Mouse (Mus musculus): ENCODE measurements at regions not wholly inside any gene's neighbourhood (a gene's known extent, or its start where the extent isn't known, plus 50 kb on each side); places are given as distances from the start of the nearest gene placed in this dataset.
A peak's percentile ranks its signal among the peaks of the same experiment; 100 is the strongest.

GRCm38 (mm10) chr12:112378482-112379243 lies 110.6 kb upstream of the A530016L24Rik start:
- DNase-seq = no peak

GRCm38 (mm10) chr12:112387836-112388235 lies 101.4 kb upstream of the A530016L24Rik start:
- DNase-seq = no peak

DNA sequence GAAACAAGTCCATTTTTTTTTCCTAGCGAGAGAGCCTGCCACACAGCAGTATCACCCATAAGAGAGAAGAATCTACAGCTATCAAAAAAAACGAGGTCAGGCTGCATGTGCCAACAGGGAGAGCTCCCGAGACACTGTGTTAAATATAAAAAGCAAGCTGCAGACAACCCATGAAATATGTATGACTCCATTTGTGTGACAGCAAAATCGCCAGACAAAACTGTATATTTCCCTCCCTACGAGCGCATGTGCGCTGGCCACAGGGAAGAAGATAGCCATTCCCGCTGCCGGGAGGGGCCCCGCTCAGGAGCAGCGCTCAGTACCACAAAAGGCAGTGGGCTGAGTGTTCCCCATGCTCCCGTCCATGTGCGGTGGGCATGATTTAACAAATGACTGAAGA lies 93.3 kb upstream of the A530016L24Rik start:
- DNase-seq = no peak

DNA sequence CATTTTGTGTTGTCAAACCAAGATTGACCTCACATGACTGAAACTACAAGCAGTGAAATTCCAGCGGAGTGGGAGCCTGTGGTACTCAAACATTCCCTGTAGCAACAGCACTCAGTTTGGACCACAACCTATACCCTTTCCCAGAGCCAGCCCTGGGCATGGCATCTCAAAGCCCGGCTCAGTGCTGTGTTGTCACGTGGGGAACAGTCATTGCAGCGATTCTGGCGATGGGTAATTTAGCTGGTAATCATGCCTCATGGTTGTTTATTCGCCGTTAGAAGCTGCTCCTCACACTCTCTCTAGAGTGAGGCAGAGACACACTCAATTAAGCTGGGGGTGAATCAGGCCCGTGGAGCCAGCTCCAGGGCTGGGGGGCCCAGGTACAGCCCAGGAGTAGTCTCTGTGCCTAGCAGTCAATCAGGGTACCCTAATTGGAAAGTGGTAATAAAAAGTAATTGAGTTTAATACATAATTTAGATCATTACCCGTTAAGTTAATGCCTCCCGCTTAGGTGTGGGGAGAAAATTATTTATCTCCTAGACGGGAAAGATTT lies 85.5 kb upstream of the A530016L24Rik start:
- no peak for DNase-seq

DNA sequence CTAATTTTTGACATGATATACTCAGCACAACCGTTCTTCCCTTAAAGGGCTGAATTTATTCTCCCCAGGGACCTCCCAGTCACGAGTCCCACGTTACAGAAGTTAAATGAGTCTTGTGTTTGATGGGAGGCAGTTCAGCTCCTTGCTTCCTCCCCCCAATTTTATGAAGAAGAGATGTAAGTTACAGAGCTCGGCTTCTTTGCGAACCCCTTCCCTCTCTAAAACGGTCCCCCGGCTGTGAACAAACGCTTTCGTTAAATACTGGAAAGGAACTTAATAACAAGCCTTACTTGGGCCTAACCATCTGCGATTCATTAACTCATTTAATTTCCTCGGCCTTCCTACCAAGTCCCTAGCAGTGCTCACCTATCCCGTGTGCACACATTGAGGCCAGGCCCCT lies 84.9 kb upstream of the A530016L24Rik start:
- no peak for DNase-seq

GRCm38 (mm10) chr12:112405781-112406213 lies 83.5 kb upstream of the A530016L24Rik start:
- no peak for DNase-seq

- peak in 1 of 2 experiments; percentile 21 for DNase-seq
These were observed 77.5 kb upstream of the A530016L24Rik start for GRCm38 (mm10) chr12:112411612-112412350.

DNA sequence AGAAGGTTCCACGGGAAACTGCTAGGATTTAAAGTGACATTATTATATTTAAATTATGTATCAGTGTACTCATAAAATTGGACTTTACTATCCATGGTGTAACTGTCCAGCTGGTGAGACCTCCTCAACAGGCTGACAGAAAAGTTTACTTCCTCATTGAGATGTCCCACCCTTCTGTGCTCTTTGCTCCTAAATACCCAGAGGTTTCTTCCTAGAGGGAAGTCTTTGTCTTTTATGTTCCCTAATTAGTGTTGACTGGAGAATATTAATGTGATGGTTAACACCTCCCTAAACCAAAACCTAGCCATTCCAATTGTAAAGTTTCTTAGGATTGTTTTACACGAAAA lies 76.9 kb upstream of the A530016L24Rik start:
- DNase-seq = no peak

DNA sequence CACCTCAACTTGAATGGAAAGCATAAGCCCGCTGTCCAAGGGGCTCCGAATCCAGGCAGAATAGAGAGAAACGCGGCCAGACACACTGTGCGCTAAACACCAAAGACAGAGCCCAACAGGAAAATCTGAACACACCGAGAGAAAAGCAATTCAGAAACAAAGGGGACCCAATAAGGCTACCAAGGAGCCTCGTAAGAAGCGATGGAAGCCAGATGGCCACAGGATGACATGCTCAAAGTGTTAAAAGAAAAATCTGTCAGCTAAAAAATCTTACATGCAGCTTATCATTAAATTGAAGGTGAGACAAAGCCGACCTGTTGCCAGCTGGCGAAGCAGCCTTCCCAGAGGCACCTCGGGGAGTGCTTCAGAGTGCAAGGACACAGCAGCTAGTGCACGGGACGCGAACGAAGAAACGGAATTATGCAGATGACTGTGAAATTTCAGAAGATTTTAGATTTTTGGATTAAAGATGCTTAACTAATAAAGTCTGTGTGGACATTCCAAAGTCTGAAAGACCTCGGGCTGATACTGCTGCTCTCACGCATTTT lies 73.2 kb upstream of the A530016L24Rik start:
- no peak for DNase-seq

- DNase-seq = no peak
These were observed 72.7 kb upstream of the A530016L24Rik start for GRCm38 (mm10) chr12:112416537-112416936.

DNA sequence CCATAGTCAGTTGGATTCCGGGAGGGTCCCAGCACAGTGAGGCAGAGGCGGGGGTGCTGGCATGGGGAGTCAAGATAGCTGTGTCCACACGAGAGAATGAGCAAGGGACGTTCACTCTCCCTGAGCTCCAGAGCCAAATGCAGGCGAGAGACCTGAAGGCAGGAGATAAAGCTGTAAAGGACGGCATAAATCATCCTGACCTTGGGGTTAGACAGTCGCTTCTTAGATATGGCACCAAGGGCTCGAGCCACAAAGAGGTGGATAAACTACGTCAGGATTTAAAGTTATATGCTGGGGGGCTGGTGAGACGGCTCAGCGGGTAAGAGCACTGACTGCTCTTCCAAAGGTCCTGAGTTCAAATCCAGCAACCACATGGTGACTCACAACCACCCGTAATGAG lies 70.6 kb upstream of the A530016L24Rik start:
- no peak for DNase-seq

GRCm38 (mm10) chr12:112422177-112422576 lies 67.1 kb upstream of the A530016L24Rik start:
- DNase-seq = no peak

- no peak for DNase-seq
These were observed 65.1 kb upstream of the A530016L24Rik start for GRCm38 (mm10) chr12:112424150-112424549.

DNA sequence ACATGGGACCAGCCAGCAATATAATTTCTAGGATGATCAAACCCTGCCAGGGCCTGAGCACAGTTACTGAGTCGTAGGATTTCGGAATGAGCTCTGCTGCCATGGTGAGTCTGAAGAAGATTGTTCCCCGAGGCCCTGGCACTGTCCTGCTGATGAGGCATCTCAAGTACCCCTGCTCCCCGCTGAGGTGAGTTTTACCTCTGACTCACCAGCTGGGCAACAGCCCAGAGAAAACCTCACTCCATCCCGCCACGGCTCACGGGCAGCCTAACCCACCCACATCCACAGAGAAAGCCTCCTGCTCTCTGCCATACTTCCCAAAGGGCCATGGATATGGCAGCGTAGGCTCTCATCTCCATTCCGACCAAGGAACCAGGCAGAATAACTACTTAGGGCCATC lies 62.6 kb upstream of the A530016L24Rik start:
- DNase-seq = no peak

DNA sequence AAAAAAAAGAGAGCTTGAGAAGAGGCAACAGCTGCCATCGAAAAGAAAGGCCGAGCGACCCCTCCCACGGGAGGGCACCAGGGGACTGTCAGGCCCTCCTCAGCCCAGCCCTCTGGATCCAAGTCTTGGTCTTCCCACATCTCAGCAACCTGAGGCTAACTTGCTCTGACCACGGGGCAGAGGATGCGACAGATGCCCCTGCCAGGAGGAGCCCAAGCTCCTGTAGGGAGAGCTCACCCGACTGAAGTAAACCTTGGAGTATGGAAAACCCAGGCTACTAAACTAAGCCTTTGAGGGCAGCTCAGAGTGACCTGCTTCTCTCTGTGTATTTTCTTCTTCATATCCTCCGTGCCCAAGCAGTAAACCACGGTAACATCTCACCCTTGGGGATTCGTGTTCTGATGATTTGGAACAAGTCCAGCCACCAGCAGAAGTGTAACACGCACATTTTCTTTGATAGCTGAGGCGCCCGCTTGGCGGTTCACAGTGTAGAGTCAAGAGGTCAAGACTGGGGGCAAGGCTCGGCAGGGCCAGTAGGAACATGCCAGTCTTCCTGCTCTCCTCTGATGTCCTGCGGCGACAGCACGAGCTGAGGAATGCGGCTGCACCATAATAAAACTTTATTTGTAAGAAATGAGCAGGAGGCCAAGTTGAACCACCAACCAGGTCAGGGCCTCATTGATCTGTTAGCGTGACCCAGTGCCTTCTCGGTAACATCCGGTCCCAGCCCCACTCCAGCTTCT lies 59.0 kb upstream of the A530016L24Rik start:
- DNase-seq = no peak

GRCm38 (mm10) chr12:112433315-112433714 lies 55.9 kb upstream of the A530016L24Rik start:
- no peak for DNase-seq

DNA sequence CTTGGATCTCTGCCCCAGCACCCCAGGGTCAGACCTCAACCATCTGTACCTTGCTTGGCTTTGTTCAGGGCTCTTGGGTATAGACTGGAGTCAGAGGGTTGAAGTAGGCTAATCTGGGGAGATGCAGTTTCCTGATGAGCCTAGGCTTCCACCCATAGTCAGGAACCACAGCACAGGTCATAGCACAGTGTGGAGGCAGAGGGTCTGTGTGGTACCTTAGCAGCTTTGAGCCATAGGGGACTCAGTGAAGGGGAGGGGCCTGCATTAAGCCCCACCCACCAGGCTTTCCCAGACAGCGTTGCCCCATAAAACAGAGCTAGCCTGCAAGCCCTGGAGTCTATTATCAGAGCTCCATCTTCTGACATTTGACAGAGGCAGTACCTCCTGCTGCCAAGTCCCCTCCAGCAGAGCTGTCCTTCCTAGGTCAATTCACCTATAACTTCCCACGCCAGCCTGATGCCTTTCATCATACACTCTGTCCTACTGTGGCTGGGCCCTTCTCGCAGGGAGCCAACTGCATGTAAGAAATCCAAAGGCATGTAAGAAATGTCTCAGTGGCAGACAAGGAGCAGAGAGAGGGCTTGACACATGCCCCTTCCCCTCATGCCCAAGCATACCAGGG lies 54.5 kb upstream of the A530016L24Rik start:
- DNase-seq = no peak

DNA sequence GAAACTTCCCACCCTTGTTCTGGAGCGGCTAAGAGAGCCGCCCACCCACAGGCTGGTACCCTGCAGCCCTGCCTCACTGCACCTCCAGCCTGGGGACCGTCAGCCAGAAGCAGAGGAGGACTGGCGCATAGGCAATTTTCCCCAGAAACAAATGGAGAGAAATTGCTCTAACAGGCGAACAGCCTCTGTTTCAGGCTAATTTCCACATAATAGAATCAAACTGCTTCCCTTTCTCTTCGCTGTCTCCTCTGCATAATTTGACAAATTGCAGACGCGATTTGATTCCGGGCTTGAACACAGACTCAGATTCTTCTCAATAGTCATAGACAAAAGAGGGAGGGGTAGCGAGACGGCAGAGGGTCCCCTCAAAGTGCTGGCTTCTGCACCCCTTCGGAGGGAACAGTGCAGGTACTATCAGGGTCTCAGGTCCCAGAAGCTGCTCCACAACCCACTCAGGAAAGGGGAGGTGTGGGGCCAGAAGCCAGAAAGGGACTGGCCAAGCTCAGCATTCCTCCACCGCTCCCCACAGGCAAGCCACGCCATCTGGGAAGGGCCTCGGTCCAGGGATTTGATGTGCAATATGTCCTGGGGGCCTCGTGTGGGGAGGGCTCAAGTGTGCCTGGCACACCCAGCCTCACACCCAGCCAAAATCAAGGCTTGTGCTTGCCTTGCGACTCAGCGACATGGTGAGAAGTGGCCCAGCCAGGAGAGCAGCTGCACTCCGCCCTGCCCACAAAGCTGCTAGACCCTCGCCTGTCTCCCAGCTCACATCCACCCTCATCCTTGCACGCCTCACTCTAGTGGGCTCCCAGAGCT lies 53.7 kb upstream of the A530016L24Rik start:
- DNase-seq = peak; percentile 13 to 16

- DNase-seq = no peak
These were observed 52.2 kb upstream of the A530016L24Rik start for GRCm38 (mm10) chr12:112437046-112437445.

DNA sequence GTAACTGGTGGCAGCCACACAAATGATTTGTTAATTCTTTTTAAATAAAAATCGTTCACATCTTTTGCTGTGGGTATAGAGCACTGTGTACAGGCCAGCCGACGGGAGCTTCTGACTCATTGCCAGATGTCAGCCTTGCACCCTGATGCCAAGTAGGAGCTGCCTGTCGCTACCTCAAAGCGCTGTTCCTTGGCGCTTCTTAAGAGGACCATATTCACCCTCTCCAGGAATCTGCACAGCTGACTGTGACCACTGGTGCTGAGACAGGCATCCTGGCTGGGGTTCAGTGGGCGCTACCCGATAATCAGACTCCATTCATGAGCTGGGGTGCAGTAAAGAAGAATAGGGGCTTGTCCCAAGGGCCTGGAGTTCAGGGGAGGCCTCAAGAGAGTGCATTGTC lies 51.0 kb upstream of the A530016L24Rik start:
- DNase-seq = no peak

All from heart, adult 18-20 months (tissue).